Mouse (Mus musculus) cerebellum, adult 2 months (tissue): Measurements from ENCODE around the gene Nsl1.

Experiments used
- CTCF ChIP-seq: fragments of 200-500 bp; IDR thresholded peaks from 2 replicates; pipeline ENCODE4 v1.5.1; 2011; ENCODE audit warnings: low read depth, mild to moderate bottlenecking, control low read depth, low read length, moderate library complexity, borderline replicate concordance; ENCODE audit not compliant: insufficient read depth
- POLR2A ChIP-seq: fragments of 200-500 bp; IDR thresholded peaks from 2 replicates; pipeline ENCODE4 v1.6.1; 2011; ENCODE audit warnings: low read length, control low read depth, borderline replicate concordance; ENCODE audit not compliant: insufficient read depth

DNA sequence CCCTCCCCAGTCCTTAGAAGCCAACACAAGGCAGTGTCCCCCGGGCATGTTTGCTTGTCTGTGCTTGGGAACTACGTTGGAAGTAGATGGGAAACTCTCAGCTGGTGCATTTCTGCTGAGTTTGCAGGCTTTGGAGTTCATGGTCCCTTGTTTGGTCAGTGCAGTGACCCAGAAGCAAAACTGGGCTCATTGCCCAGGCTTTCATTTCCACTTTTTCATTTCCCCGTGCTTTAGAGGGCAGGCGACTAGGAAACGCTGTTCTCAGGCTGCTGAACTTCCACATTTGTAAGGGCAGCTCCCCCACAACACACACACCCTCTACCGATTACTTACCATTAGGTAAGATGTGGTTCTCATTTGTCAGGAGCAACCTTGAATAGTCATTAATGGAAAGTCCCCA is 10.2 kb downstream of the Nsl1 start:
- TF ChIP-seq CTCF (no peak), POLR2A (no peak)
